Mouse (Mus musculus): Measurements from ENCODE around the gene Akt3. TPM values are rescaled to one million over a fixed set of nuclear protein-coding genes. Genes with fewer than 3 reads are reported as not detected.

Gene Akt3
- total RNA-seq (2021) (10 to 100 TPM; 24.9 to 30.8 TPM), polyA plus RNA-seq (2012; rRNA removed) (3.9 and 4.2 TPM in 2 replicates)
- long read RNA-seq, partial matches to known transcripts: 1 of 3 reads
- long read RNA-seq, other reads (novel, unspliced or antisense): 2 of 3 reads

GRCm38 (mm10) chr1:177258034-177258342, at the start of gene Akt3:
Gene Akt3 (minus strand): TSS chr1:177258203.
- no peak for DNase-seq

GRCm38 (mm10) chr1:177307549-177307948, 49.5 kb upstream of the Akt3 start:
- no peak for DNase-seq

- no peak for DNase-seq
Measured at GRCm38 (mm10) chr1:177298231-177298630, 40.2 kb upstream of the Akt3 start.

- DNase-seq: no peak
Measured at GRCm38 (mm10) chr1:177286764-177287163, 28.8 kb upstream of the Akt3 start.

- no peak for DNase-seq
Measured at GRCm38 (mm10) chr1:177281925-177282324, 23.9 kb upstream of the Akt3 start.

- no peak for DNase-seq
Measured at GRCm38 (mm10) chr1:177277361-177277760, 19.4 kb upstream of the Akt3 start.

GRCm38 (mm10) chr1:177267645-177268044, 9.6 kb upstream of the Akt3 start:
- DNase-seq: no peak

- DNase-seq: no peak
Measured at GRCm38 (mm10) chr1:177262926-177263325, 4.9 kb upstream of the Akt3 start.

- no peak for DNase-seq
Measured at GRCm38 (mm10) chr1:177260796-177261195, 2.8 kb upstream of the Akt3 start.

- DNase-seq: no peak
Measured at GRCm38 (mm10) chr1:177259038-177259600, 1.1 kb upstream of the Akt3 start.

GRCm38 (mm10) chr1:177258343-177259037, 487 bp upstream of the Akt3 start:
- DNase-seq: peak; percentile 92

- DNase-seq: peak; percentile 78
Measured at GRCm38 (mm10) chr1:177257178-177258033, 597 bp downstream of the Akt3 start.

- peak; percentile 28 for DNase-seq
Measured at GRCm38 (mm10) chr1:177248638-177249037, 9.4 kb downstream of the Akt3 start.

- DNase-seq: no peak
Measured at GRCm38 (mm10) chr1:177238368-177238767, 19.6 kb downstream of the Akt3 start.

GRCm38 (mm10) chr1:177236695-177237094, 21.3 kb downstream of the Akt3 start:
- DNase-seq: no peak

GRCm38 (mm10) chr1:177236249-177236648, 21.8 kb downstream of the Akt3 start:
- DNase-seq: no peak

- no peak for DNase-seq
Measured at GRCm38 (mm10) chr1:177234462-177234861, 23.5 kb downstream of the Akt3 start.

GRCm38 (mm10) chr1:177231122-177231521, 26.9 kb downstream of the Akt3 start:
- no peak for DNase-seq

- no peak for DNase-seq
Measured at GRCm38 (mm10) chr1:177198978-177199377, 59.0 kb downstream of the Akt3 start.

GRCm38 (mm10) chr1:177195224-177195623, 62.8 kb downstream of the Akt3 start:
- DNase-seq: no peak

- no peak for DNase-seq
Measured at GRCm38 (mm10) chr1:177194324-177194723, 63.7 kb downstream of the Akt3 start.

- DNase-seq: no peak
Measured at GRCm38 (mm10) chr1:177191623-177192022, 66.4 kb downstream of the Akt3 start.

- no peak for DNase-seq
Measured at GRCm38 (mm10) chr1:177190358-177190757, 67.6 kb downstream of the Akt3 start.
